Comparison of ENCODE assay signal across 8 mouse cellular contexts in genomic region chr4:144997887-144998658, GRCm38 (mm10).
A peak's percentile ranks its signal among the peaks of the same experiment; 100 is the strongest.
DNase-seq lines count a peak whose midpoint lies in the region; ATAC-seq and TF ChIP-seq lines count a peak whose summit lies in the region.
"Had no signal": no experiment of that assay in that cellular context is flagged by ENCODE, and none has a peak within 500 bp of the region (broad histone marks: within the 10 kb centered on the region; RNA-seq: fewer than 3 reads in every experiment).

No protein-coding gene starts in this region.

- H3K9me3 ChIP-seq in liver, postnatal 0 days (ENCODE audit: low read length): no peaks in the 10 kb centered on the region
- H3K9me3 ChIP-seq in hindbrain, embryonic 12.5 days (replicated peaks): no peaks in the 10 kb centered on the region

- peak; percentile 23 for ATAC-seq in granulocyte monocyte progenitor cell, adult 5-6 weeks (replicated peaks; ENCODE audit: poor library complexity, severe bottlenecking)
- ATAC-seq in liver, postnatal 0 days: no peak
- ATAC-seq in hindbrain, embryonic 12.5 days (ENCODE audit: low FRiP score): no peak

- 0 out of 2 replicates have a peak overlapping the region, but pooled peaks have one; percentile 12 for H3K9ac ChIP-seq in liver, postnatal 0 days (replicated peaks)
- H3K9ac ChIP-seq in hindbrain, embryonic 12.5 days: no peak overlapping the region

- H3K36me3 ChIP-seq in liver, postnatal 0 days (replicated peaks; ENCODE audit: insufficient read depth, low read length): peaks cover 5% of the 10 kb centered on the region; the same call in 1 of the 2 replicates
- H3K36me3 ChIP-seq in hindbrain, embryonic 12.5 days: no peaks in the 10 kb centered on the region

- 35% methylated on average over 3 of the region's 3 CpGs for WGBS in liver, postnatal 0 days (ENCODE audit: insufficient replicate concordance)
- 69% methylated on average over 3 of the region's 3 CpGs for WGBS in hindbrain, embryonic 12.5 days

- H3K4me2 ChIP-seq in liver, postnatal 0 days (ENCODE audit: low read depth, low read length): no peak overlapping the region
- H3K4me2 ChIP-seq in hindbrain, embryonic 12.5 days (replicated peaks): no peak overlapping the region

- no peaks in the 10 kb centered on the region for H3K27me3 ChIP-seq in liver, postnatal 0 days (ENCODE audit: insufficient read depth, low read length)
- H3K27me3 ChIP-seq in hindbrain, embryonic 12.5 days: no peaks in the 10 kb centered on the region

- peak; percentile 16 for DNase-seq in CD4-positive, CD25-positive, alpha-beta regulatory T cell, adult 2 months (ENCODE audit: low read depth, low spot score)
- DNase-seq in NIH3T3 (ENCODE audit: low read depth): peak; percentile 86
- no peak for DNase-seq in liver, postnatal 0 days
- no peak for DNase-seq in cerebellum, postnatal 36 days
- no peak for DNase-seq in ovary, postnatal 36 days (ENCODE audit: low spot score)
- DNase-seq: heart, adult 18-20 months had no signal

- TF ChIP-seq CTCF in liver, postnatal 0 days (IDR thresholded peaks at IDR 0.05; ENCODE audit: low read depth): no peak

- H3K4me1 ChIP-seq in liver, postnatal 0 days (ENCODE audit: insufficient read depth): peaks cover 77% of the 10 kb centered on the region
- H3K4me1 ChIP-seq in hindbrain, embryonic 12.5 days: peaks cover 28% of the 10 kb centered on the region

- 0 out of 2 replicates have a peak, but pooled peaks have one; percentile 11 for TF ChIP-seq EP300 in liver, postnatal 0 days (IDR thresholded peaks at IDR 0.05; ENCODE audit: low read depth)

- no peak overlapping the region for H3K4me3 ChIP-seq in liver, postnatal 0 days (ENCODE audit: low read depth, low read length)
- no peak overlapping the region for H3K4me3 ChIP-seq in hindbrain, embryonic 12.5 days

- H3K27ac ChIP-seq in liver, postnatal 0 days (ENCODE audit: low read depth): peak overlapping the region; percentile 94
- H3K27ac ChIP-seq in hindbrain, embryonic 12.5 days: no peak overlapping the region

Comparison
In these comparisons a context has a peak if more than half of its experiments do, and no peak if none do; other contexts are left out.
1. DNase-seq: peak in CD4-positive, CD25-positive, alpha-beta regulatory T cell, adult 2 months (single experiment) and NIH3T3 (single experiment); none in liver, postnatal 0 days (single experiment), cerebellum, postnatal 36 days (0 of 2) and ovary, postnatal 36 days (single experiment).